Mouse (Mus musculus): ENCODE results near the gene Rxfp4. TPM values are rescaled to one million over a fixed set of nuclear protein-coding genes. Genes with fewer than 3 reads are reported as not detected.

The Rxfp4 gene
- polyA plus RNA-seq, 1 experiment from 2014 or later: not detected

DNA sequence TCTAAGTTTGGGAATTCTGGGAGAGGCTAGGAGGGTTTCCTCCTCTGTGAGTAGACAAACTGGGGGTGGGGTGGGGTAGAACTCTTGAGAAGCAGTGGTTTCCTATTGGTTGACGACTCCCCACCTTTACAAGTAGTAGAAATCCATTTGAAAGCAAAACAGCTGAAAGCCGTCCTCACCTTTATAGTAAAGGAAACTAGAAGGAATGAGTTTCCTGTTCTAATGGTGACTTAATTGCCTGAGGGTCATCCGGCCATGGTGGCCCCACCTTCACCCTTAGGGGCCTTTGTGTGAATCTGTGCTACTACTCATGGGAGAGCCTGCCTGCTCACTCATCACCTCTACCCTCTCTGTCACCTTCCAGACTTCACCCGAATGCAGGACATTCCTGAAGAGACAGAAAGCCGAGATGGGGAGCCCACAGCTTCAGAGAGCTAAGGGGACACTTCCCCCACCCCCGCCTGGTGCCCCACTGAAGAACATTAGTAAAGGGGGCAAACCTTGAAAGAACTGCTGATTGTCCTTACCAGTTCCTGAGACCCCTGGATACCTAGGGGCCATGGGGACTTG lies 6.4 kb downstream of the Rxfp4 start:
- Histone ChIP-seq H3K4me3 (replicated peaks; ENCODE audit: low read length) (no peak overlapping the region), H3K36me3 (replicated peaks; ENCODE audit: control insufficient read depth, insufficient read depth) (peaks cover 73% of the 10 kb centered on the region), H3K27ac (no peak overlapping the region), H3K4me2 (replicated peaks) (no peak overlapping the region), H3K9ac (no peak overlapping the region), H3K27me3 (ENCODE audit: control insufficient read depth, insufficient read depth, low read length) (no peaks in the 10 kb centered on the region), H3K9me3 (ENCODE audit: control insufficient read depth, low read length) (no peaks in the 10 kb centered on the region), H3K4me1 (replicated peaks; ENCODE audit: control insufficient read depth, insufficient read depth, low read length) (no peaks in the 10 kb centered on the region)
- DNase-seq (ENCODE audit: low spot score) (no peak), ATAC-seq (ENCODE audit: low FRiP score) (no peak)
- WGBS: 84% methylated on average over 6 of the region's 6 CpGs

DNA sequence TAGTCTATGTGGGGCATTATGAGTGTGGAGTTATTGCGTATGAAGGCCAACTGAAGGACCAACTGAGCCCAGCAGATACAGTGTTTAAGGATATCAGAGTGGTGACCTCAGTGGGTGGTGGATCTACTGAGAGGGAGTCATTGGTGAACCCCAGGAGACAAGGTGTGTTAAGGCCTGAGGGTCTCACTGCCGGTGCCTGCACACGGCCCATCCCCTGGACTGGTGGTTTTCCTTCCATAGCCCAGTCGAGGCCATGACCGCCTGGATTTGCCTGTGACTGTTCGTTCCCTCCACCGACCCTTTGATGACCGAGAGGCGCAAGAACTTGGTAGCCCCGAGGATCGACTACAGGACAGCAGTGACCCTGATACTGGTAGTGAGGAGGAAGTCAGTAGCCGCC lies 7.0 kb downstream of the Rxfp4 start:
- H3K9me3 ChIP-seq (ENCODE audit: control insufficient read depth, low read length): no peaks in the 10 kb centered on the region
- no peak for DNase-seq (ENCODE audit: low spot score)
- 93% methylated on average over 12 of the region's 12 CpGs for WGBS
- H3K4me3 ChIP-seq (replicated peaks; ENCODE audit: low read length): no peak overlapping the region
- H3K4me2 ChIP-seq (replicated peaks): no peak overlapping the region
- H3K4me1 ChIP-seq (replicated peaks; ENCODE audit: control insufficient read depth, insufficient read depth, low read length): no peaks in the 10 kb centered on the region
- no peaks in the 10 kb centered on the region for H3K27me3 ChIP-seq (ENCODE audit: control insufficient read depth, insufficient read depth, low read length)
- peaks cover 79% of the 10 kb centered on the region for H3K36me3 ChIP-seq (replicated peaks; ENCODE audit: control insufficient read depth, insufficient read depth)
- no peak overlapping the region for H3K27ac ChIP-seq
- no peak overlapping the region for H3K9ac ChIP-seq
- no peak for ATAC-seq (ENCODE audit: low FRiP score)

DNA sequence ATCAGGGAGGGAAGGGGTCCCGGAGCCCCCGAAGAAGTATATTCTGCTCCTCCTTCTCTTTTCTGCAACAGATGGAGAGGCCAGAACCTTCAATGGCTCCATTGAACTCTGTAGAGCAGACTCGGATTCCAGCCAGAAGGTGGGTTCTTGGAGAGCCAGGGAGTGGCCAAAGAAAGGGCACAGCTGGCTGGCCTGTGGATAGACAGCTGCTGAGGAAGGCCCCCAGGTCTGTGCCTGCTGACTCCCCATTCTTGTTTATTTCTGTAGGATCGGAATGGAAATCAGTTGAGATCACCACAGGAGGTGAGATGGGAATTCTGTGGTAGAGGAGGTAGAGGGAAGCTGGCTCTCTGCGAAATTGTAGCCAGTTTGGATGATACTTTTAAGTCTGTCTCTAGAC lies 9.9 kb downstream of the Rxfp4 start:
- 79% methylated on average over 5 of the region's 5 CpGs for WGBS
- Histone ChIP-seq H3K36me3 (replicated peaks; ENCODE audit: control insufficient read depth, insufficient read depth) (peaks cover 99% of the 10 kb centered on the region), H3K4me3 (replicated peaks; ENCODE audit: low read length) (no peak overlapping the region), H3K4me2 (replicated peaks) (no peak overlapping the region), H3K27me3 (ENCODE audit: control insufficient read depth, insufficient read depth, low read length) (no peaks in the 10 kb centered on the region), H3K9me3 (ENCODE audit: control insufficient read depth, low read length) (no peaks in the 10 kb centered on the region), H3K27ac (no peak overlapping the region), H3K4me1 (replicated peaks; ENCODE audit: control insufficient read depth, insufficient read depth, low read length) (no peaks in the 10 kb centered on the region), H3K9ac (no peak overlapping the region)
- DNase-seq (ENCODE audit: low spot score) (no peak), ATAC-seq (ENCODE audit: low FRiP score) (no peak)

- no peak overlapping the region for H3K9ac ChIP-seq
- H3K27me3 ChIP-seq (ENCODE audit: control insufficient read depth, insufficient read depth, low read length): no peaks in the 10 kb centered on the region
- H3K36me3 ChIP-seq (replicated peaks; ENCODE audit: control insufficient read depth, insufficient read depth): peaks cover 99% of the 10 kb centered on the region
- 0 out of 2 replicates have a peak, but pooled peaks have one; percentile 34 for ATAC-seq (ENCODE audit: low FRiP score)
- H3K4me1 ChIP-seq (replicated peaks; ENCODE audit: control insufficient read depth, insufficient read depth, low read length): no peaks in the 10 kb centered on the region
- peak; percentile 76 for DNase-seq (ENCODE audit: low spot score)
- H3K27ac ChIP-seq: no peak overlapping the region
- no peak overlapping the region for H3K4me3 ChIP-seq (replicated peaks; ENCODE audit: low read length)
- H3K9me3 ChIP-seq (ENCODE audit: control insufficient read depth, low read length): no peaks in the 10 kb centered on the region
- no peak overlapping the region for H3K4me2 ChIP-seq (replicated peaks)
- WGBS: 90% methylated on average over 1 of the region's 1 CpGs
Observed at GRCm38 (mm10) chr3:88640676-88641075, 12.3 kb downstream of the Rxfp4 start.

GRCm38 (mm10) chr3:88639239-88639638 lies 13.7 kb downstream of the Rxfp4 start:
- Histone ChIP-seq H3K4me1 (replicated peaks; ENCODE audit: control insufficient read depth, insufficient read depth, low read length) (no peaks in the 10 kb centered on the region), H3K27me3 (ENCODE audit: control insufficient read depth, insufficient read depth, low read length) (no peaks in the 10 kb centered on the region), H3K4me2 (replicated peaks) (no peak overlapping the region), H3K4me3 (replicated peaks; ENCODE audit: low read length) (no peak overlapping the region), H3K27ac (no peak overlapping the region), H3K9me3 (ENCODE audit: control insufficient read depth, low read length) (no peaks in the 10 kb centered on the region), H3K36me3 (replicated peaks; ENCODE audit: control insufficient read depth, insufficient read depth) (peaks cover 99% of the 10 kb centered on the region), H3K9ac (no peak overlapping the region)
- 97% methylated on average over 12 of the region's 12 CpGs for WGBS
- no peak for DNase-seq (ENCODE audit: low spot score)
- no peak for ATAC-seq (ENCODE audit: low FRiP score)

DNA sequence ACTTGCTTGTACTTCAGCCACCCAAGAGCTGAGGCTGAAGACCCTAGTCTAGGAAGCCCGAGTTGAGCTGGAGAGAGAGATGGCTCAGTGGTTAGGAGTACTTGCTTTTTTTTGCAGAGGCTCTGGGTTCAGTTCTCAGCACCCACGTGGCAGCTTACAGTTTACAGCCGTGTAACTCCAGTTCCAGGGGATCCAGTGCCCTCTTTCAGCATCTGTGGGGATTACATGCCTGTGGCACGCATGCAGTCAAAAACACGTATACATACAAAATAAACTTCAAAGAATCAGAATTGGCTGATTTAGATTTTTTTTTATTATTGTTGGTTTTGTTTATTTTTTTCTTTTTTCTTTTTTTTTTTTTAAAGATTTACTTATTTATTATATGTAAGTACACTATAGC lies 15.8 kb downstream of the Rxfp4 start:
- H3K9ac ChIP-seq: no peak overlapping the region
- 92% methylated on average over 5 of the region's 5 CpGs for WGBS
- H3K9me3 ChIP-seq (ENCODE audit: control insufficient read depth, low read length): no peaks in the 10 kb centered on the region
- no peak for ATAC-seq (ENCODE audit: low FRiP score)
- H3K27ac ChIP-seq: no peak overlapping the region
- H3K36me3 ChIP-seq (replicated peaks; ENCODE audit: control insufficient read depth, insufficient read depth): peaks cover 99% of the 10 kb centered on the region
- H3K4me2 ChIP-seq (replicated peaks): no peak overlapping the region
- no peak for DNase-seq (ENCODE audit: low spot score)
- no peaks in the 10 kb centered on the region for H3K27me3 ChIP-seq (ENCODE audit: control insufficient read depth, insufficient read depth, low read length)
- H3K4me1 ChIP-seq (replicated peaks; ENCODE audit: control insufficient read depth, insufficient read depth, low read length): no peaks in the 10 kb centered on the region
- no peak overlapping the region for H3K4me3 ChIP-seq (replicated peaks; ENCODE audit: low read length)

- ATAC-seq (ENCODE audit: low FRiP score) (no peak), DNase-seq (ENCODE audit: low spot score) (no peak)
- H3K4me2 ChIP-seq (replicated peaks): no peak overlapping the region
- 95% methylated on average over 8 of the region's 8 CpGs for WGBS
- H3K4me3 ChIP-seq (replicated peaks; ENCODE audit: low read length): no peak overlapping the region
- no peaks in the 10 kb centered on the region for H3K27me3 ChIP-seq (ENCODE audit: control insufficient read depth, insufficient read depth, low read length)
- no peak overlapping the region for H3K9ac ChIP-seq
- H3K27ac ChIP-seq: no peak overlapping the region
- H3K36me3 ChIP-seq (replicated peaks; ENCODE audit: control insufficient read depth, insufficient read depth): peaks cover 99% of the 10 kb centered on the region
- no peaks in the 10 kb centered on the region for H3K9me3 ChIP-seq (ENCODE audit: control insufficient read depth, low read length)
- H3K4me1 ChIP-seq (replicated peaks; ENCODE audit: control insufficient read depth, insufficient read depth, low read length): no peaks in the 10 kb centered on the region
Observed at GRCm38 (mm10) chr3:88636555-88636986, 16.4 kb downstream of the Rxfp4 start.

GRCm38 (mm10) chr3:88635506-88636275 lies 17.3 kb downstream of the Rxfp4 start:
- DNase-seq (ENCODE audit: low spot score): no peak
- H3K36me3 ChIP-seq (replicated peaks; ENCODE audit: control insufficient read depth, insufficient read depth): peaks cover 99% of the 10 kb centered on the region
- H3K4me1 ChIP-seq (replicated peaks; ENCODE audit: control insufficient read depth, insufficient read depth, low read length): no peaks in the 10 kb centered on the region; the same call in 1 of the 2 replicates
- ATAC-seq (ENCODE audit: low FRiP score): no peak
- H3K4me2 ChIP-seq (replicated peaks): no peak overlapping the region
- no peaks in the 10 kb centered on the region for H3K27me3 ChIP-seq (ENCODE audit: control insufficient read depth, insufficient read depth, low read length)
- 93% methylated on average over 19 of the region's 19 CpGs for WGBS
- no peaks in the 10 kb centered on the region for H3K9me3 ChIP-seq (ENCODE audit: control insufficient read depth, low read length)
- H3K4me3 ChIP-seq (replicated peaks; ENCODE audit: low read length): no peak overlapping the region
- no peak overlapping the region for H3K9ac ChIP-seq
- no peak overlapping the region for H3K27ac ChIP-seq

DNA sequence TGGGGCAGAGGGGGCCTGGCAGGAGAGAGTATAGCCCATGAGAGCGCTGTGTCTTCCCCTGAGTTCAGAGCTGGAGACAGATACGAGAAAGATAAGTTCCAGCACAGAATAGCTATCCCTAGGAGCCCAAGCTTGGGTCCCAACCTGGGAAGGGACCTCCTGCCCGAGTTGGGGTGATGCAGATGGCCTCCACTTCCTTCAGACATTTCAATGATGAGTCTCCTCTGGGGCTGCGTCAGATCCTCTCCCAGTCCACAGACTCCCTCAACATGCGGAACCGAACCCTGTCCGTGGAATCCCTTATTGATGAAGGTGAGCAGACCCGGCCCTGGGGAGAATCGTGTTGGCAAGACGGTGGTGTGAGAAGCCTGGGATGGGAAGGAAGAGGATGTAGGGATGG lies 19.9 kb downstream of the Rxfp4 start:
- Histone ChIP-seq H3K36me3 (replicated peaks; ENCODE audit: control insufficient read depth, insufficient read depth) (peaks cover 100% of the 10 kb centered on the region), H3K9me3 (ENCODE audit: control insufficient read depth, low read length) (no peaks in the 10 kb centered on the region), H3K4me1 (replicated peaks; ENCODE audit: control insufficient read depth, insufficient read depth, low read length) (peaks cover 10% of the 10 kb centered on the region; the same call in 1 of the 2 replicates), H3K4me3 (replicated peaks; ENCODE audit: low read length) (no peak overlapping the region), H3K27ac (no peak overlapping the region), H3K4me2 (replicated peaks) (no peak overlapping the region), H3K27me3 (ENCODE audit: control insufficient read depth, insufficient read depth, low read length) (no peaks in the 10 kb centered on the region), H3K9ac (no peak overlapping the region)
- WGBS: 96% methylated on average over 10 of the region's 10 CpGs
- DNase-seq (ENCODE audit: low spot score) (no peak), ATAC-seq (ENCODE audit: low FRiP score) (no peak)

All from hindbrain, embryonic 14.5 days (tissue).